Mouse (Mus musculus) thymus, adult 18-20 months (tissue): ENCODE measurements around the gene Ddx19b.
"Not testable (repeated sequence)": the region's sequence is repeated elsewhere in the genome, so short reads cannot be mapped to it uniquely, and the experiment has no call there.

Experiments used
- DNase-seq, 2 experiments: peaks; one replicate each; pipeline ENCODE4 v3.0.0; 2022; ENCODE audit warnings: mixed read lengths in 2 of 2

The Ddx19b gene

DNA sequence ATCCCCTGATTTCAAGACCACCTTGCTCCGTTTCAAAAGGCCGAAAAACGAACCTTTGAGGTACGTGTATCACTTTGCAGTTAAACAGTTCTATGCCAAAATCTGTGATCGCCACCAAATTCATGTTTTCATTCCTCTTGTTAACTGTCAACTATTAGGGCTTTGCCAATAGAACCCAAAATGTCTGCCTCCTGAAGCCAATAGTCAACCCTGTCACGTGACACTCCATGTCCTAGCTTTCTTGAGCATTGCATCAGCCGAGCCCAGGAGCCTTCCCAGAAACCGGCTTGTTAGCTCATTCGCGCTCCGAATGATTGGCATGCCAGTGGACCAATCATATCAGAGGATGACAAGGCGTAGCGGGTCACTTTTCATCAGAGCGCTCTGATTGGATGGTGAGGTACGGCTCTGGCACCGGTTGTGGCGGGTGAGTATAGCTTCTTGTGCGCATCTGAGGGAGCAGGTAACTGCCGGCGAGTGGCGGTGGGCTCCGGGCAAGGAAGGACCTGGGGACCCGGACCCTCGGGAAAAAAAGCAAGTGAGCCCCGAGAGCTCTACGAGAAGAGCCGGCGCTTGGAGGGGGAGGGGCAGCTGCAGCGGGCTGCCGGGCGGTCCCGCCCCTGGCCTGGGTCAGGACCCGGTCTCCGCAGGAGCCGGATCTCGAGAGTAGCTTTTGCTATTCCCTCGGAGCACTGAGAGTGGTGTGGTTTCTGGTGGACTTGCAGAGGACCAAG is 2.1 kb upstream of the Ddx19b start:
- peak; percentile 90 to 98 for DNase-seq

- no peak for DNase-seq
Measured at GRCm38 (mm10) chr8:111032916-111033315, 1.4 kb upstream of the Ddx19b start, which contains the start of gene Aars. Gene Aars, plus strand, starts transcription at chr8:111033144.

DNA sequence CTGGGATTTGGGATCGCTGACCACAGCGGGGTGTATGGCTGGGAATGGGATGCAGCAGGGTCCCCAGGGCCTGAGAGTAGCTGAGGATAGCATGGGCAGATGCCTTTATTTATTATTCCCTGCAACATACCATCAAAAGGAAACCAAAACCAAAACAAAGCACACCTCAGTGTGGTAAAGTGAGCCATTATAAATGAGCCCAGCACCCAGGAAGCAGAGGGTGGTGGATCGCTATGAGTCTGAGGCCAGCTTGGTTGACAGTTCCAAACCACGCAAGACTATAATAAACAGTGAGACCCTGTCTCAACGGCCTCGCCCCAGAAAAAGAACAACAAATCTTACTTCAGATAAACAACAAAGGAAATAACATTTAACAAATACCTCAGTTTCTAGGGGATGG is 1.5 kb downstream of the Ddx19b start:
- no peak for DNase-seq

- DNase-seq: no peak
Measured at GRCm38 (mm10) chr8:111029589-111029988, 2.0 kb downstream of the Ddx19b start.

- peak; percentile 53 to 70 for DNase-seq
Measured at GRCm38 (mm10) chr8:111027391-111027937, 4.1 kb downstream of the Ddx19b start.

- not testable (repeated sequence) for DNase-seq
Measured at GRCm38 (mm10) chr8:111026609-111027008, 4.9 kb downstream of the Ddx19b start.

DNA sequence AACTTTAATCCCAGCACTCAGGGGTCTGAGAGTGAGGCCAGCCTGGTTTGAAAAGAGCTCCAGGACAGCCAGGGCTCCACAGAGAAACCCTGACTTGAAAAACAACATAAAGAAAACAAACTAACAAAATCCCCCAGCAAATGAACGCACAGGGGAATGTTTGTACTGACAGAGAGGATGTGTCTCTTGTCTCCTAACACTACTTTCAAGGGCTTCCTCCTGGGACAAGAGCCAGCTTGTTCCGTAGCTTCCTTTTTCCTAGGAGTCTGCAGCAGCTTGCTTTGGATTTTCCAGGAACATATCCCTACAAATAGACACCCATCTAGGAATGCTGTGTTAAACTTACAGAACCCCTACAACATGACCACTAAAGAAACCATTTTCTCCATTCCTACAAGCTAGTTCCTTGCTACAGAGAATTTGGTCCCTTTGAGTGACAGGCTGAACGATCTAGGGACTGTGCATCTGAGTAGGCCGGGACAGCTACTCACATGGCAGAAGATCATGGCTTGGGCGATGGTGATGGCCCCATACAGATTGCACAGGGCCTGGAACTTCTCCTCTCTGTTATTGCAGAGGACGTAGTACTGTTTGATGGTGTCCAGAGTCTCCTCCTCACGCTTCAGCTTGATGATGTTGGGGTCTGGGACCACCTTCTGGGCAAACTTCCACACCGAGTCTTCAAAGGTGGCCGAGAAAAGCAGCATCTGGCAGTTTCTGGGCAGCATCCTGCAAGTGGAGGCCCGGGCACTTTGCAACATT is 21.1 kb downstream of the Ddx19b start:
- not testable (repeated sequence) for DNase-seq

- peak; percentile 73 to 80 for DNase-seq
Measured at GRCm38 (mm10) chr8:110997547-110998531, 33.7 kb downstream of the Ddx19b start, which contains the start of gene Ddx19a. Gene Ddx19a, minus strand, starts transcription at chr8:110997800.

DNA sequence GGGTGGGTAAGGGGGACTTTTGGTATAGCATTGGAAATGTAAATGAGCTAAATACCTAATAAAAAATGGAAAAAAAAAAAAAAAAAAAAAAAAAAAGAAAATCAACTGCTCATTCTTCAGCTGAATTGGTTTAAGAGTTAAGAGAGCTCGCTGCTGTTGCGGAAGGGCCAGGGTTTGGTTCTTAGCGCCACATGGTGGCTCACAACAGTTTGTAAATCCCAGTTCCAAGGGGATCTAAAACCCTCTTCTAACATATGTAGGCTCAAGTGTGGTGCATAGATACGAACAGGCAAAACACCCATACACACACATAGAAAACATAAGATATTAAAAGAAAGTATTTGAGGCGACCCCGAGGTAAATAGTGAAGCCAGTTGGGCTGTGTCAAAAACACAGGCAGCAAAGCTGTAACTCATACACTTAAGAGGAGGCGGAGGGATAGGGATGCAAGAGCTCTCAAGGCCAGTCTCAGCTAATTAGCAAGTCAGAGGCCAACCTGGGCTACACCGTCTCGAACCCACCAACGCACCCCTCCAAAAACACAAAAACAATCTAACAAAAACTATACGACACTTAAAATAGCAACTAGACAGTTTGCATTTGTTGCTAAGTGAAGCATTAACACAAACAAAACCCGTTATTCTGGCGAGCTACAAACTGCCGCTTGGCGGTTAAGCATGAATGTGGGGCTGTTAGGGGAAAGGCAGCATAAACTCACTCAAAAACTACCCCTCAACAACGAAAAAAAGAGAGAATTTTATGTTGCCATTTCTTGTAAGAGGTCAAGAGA is 34.7 kb downstream of the Ddx19b start:
- DNase-seq: no peak

DNA sequence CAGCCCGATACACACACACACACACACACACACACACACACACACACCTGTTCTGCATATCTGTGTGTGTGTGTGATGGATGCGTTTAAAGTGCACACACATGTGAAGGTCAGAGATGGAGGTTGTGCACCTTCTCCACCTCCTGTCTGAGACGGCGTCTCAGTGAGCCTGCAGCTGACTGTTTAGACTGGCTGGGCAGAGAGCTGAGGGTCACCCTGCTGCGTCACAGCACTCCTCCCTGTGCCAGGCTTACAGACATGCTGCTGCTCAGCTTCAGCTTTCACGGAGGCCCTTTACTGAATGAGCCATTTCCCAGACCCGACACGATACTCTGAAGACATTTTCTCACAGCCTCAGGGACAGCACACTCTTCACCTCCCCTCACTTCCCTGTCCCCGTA is 41.5 kb downstream of the Ddx19b start:
- DNase-seq: no peak

DNA sequence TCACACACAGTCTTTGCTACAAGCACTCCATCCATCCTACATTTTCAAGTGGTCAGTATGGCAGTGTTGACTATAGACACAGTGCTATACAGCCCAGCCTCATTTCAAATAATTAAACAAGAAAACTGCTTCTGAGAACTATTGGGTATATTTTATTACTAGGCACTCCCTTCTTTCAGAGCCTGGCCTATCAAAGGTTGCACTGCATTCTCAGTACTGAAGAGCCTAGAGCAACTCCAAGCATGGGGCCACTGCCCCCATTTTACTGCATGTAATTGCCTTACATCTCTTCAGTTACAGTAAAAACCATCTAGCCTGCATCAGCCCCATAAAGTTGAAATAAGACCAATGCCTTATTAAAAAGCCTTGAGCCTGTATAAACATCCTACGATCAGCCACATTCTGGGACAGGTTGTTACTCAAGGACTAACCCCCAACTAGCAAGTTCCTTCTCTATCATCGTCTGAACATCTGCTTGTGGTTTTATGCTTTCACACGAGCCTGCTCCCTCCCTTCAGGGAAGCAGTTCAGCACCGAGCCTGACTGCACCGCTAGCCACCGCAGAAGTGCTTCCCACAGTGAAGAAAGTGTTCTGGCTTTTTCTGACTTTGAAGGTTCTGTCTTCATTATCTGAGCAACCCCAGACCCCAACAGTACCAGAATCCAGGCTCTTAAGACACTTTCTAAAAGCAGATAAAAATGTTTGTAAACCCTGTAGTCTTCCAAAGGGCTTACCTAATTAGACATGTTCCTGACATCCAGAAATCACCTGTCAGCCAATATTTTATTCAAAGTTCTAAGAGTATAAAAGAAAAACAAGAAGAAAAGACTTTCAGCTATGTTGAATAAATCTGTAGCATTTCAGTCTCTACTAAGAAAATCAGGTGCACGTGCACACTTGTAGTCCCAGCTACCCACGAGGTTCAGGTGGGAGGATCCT is 43.5 kb downstream of the Ddx19b start:
- DNase-seq: peak in 1 of 2 experiments; percentile 64

DNA sequence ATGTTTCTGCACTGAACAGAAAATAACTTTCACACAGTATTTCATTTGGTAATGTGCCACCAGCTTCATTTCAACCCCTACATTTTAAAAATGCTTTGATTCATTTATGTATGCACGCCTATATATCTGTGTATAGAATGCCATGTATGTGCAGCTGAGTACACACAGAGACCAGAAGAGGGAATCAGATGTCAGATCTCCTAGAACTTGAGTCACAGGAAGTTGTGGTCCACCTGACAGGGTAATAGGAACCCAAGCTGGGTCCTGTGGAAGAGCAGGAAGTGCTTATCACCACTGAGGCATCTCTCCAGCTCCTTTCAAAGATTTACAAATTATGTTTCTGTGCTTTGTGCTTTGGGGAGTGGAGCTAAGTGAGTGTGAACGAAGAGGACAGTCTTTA is 50.2 kb downstream of the Ddx19b start:
- DNase-seq: no peak

- DNase-seq: not testable (repeated sequence)
Measured at GRCm38 (mm10) chr8:110977987-110978386, 53.6 kb downstream of the Ddx19b start.

DNA sequence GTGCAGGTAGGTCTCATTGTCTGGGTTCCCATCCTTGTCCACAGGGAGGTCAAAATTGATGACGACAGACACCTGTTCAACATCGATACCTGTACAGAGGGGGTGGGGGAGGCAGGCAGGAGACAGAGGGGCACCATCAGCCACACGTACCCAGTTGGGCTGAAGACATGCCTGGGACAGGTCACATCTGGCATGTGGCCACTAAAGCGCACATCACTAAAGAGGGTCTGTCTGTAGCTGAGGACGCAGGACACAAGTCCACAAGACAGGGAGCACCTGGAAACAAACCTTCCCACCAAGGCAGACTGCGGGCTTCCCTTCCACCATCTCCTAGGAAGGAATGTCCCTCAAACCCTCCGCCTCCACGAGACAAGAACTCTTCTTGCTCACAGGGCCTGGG is 55.0 kb downstream of the Ddx19b start:
- DNase-seq: not testable (repeated sequence)

GRCm38 (mm10) chr8:110969910-110970770 is 61.4 kb downstream of the Ddx19b start:
- DNase-seq: peak; percentile 83 to 88

DNA sequence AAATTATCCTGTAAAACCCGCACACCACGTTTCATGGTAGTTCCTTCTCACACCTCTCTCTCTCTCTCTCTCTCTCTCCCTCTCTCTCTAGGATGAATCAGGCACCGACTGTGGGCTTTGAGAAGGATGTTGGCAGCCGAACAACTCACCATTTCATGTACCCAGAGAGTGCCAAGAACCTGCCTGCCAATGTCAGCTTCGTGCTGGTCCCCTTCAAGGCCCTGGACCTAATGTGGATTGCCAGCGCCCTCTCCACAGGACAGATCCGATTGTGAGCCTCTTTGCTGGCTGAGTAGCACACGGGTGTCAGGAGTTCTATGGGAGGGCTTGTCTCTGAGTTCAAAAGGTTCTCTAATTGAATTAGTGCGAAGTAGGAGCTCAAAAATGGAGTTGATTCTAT is 64.2 kb downstream of the Ddx19b start:
- no peak for DNase-seq

- DNase-seq: no peak
Measured at GRCm38 (mm10) chr8:110966586-110966985, 65.0 kb downstream of the Ddx19b start.

DNA sequence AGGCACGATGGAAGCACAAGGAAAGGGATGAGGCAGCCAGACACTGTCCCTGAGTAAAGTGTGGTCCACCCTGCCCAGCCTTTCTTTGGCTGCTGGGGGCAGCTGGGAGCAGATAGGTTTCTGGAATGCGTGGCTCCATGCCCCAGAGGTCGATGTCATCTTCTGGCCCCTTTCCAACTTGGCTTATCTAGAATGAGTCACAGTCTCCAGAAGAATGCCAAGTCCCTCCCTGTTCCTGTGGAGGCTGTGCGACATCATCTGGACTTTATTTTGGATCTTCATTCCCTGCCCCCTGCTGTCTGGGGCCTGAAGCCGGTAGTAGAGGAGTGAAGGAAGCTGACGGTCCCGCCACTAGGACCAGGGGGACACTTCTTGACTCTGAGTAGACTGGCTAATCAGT is 66.0 kb downstream of the Ddx19b start:
- DNase-seq: no peak

DNA sequence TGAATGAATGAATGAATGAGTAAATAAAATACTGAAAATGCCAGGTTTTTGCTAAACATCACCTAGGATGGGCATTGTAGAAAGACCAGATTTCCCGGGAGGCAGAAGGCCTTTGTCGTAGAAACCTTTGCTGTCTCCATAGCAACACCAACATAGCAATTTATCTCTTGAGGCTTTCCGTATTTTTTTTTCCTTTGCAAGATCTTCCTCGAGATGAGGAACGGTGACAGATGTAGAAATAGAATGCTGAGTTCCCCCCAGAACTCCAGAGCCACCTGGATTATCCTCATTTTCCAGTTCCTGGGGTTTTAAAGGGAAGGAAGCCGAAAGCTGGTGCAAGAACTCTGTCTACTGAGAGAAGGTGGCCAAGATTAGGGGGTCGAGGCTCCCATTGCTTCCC is 66.9 kb downstream of the Ddx19b start:
- no peak for DNase-seq
